Mouse (Mus musculus) neural tube, embryonic 15.5 days (tissue): ENCODE data around the gene Olfr391-ps. TPM values are rescaled to one million over a fixed set of nuclear protein-coding genes. Genes with fewer than 3 reads are reported as not detected.

Experiments used
- ATAC-seq: fragments of 200-750 bp; cut with Nextera tagmentation; 2 replicates; pipeline ENCODE4 v1.8.0; 2017; ENCODE audit warnings: mild to moderate bottlenecking, moderate TSS enrichment, moderate library complexity; ENCODE audit not compliant: low FRiP score
- H3K27ac ChIP-seq: fragments of 300-500 bp; sonication (generic); replicated peaks from 2 replicates; pipeline ENCODE4 v1.5.1; 2015; ENCODE audit warnings: mild to moderate bottlenecking, inconsistent platforms
- H3K27me3 ChIP-seq: fragments of 300-500 bp; sonication (generic); replicated peaks from 2 replicates; pipeline ENCODE4 v1.6.1; 2015; ENCODE audit warnings: inconsistent platforms
- H3K36me3 ChIP-seq: fragments of 300-500 bp; sonication (generic); 2 replicates; pipeline ENCODE4 v1.6.1; 2015; ENCODE audit warnings: inconsistent platforms
- H3K4me1 ChIP-seq: fragments of 300-500 bp; sonication (generic); 2 replicates; pipeline ENCODE4 v1.6.1; 2015; ENCODE audit warnings: inconsistent platforms
- H3K4me2 ChIP-seq: fragments of 300-500 bp; sonication (generic); 2 replicates; pipeline ENCODE4 v1.6.1; 2015; ENCODE audit warnings: inconsistent platforms, mild to moderate bottlenecking, moderate library complexity
- H3K4me3 ChIP-seq: fragments of 300-500 bp; sonication (generic); replicated peaks from 2 replicates; pipeline ENCODE4 v1.5.1; 2015; ENCODE audit warnings: mild to moderate bottlenecking, inconsistent platforms
- H3K9ac ChIP-seq: fragments of 300-500 bp; sonication (generic); replicated peaks from 2 replicates; pipeline ENCODE4 v1.6.1; 2015; ENCODE audit warnings: mild to moderate bottlenecking, inconsistent platforms
- H3K9me3 ChIP-seq: fragments of 300-500 bp; sonication (generic); replicated peaks from 2 replicates; pipeline ENCODE4 v1.6.1; 2016; ENCODE audit warnings: inconsistent platforms
- WGBS: fragments of 180-500 bp; shearing (Covaris S2); methylation state at CpG from one replicate; pipeline ENCODE4 v1.1.7; 2015; ENCODE audit warnings: mixed read lengths; 5-methylcytosine and 5-hydroxymethylcytosine counted together
- polyA plus RNA-seq: library from polyadenylated mRNA; unstranded; fragments of >200 nt; fragmentation: Nextera tagmentation; extraction: Ambion mirVana; gene quantifications from 2 replicates; pipeline ENCODE4 v1.2.1, GENCODE M21; 2015

The Olfr391-ps gene
- polyA plus RNA-seq, result not detected in 2 replicates

DNA sequence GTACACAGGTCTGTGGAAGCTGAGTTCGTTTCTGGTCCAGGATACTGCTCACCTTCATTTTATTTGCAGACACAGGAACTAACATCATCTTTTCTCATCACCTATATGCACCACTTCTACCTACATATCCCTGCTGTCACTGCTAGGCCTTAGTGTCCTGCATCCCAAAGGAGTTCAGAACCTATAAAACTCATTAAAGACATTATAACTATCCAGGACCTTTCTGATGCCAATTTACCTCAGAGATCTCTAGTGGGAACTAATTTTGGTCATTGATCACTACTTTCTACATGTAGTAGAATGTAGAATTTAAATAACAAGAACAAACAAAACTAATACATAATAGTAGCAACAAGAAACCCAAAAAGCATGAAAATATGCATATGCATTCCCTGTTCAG, at the start of gene Olfr391-ps:
Olfr391-ps (minus strand) TSS at position 101 of the 400 bp plus-strand sequence.
- Histone ChIP-seq H3K27ac (no peak within 1 kb of the TSS), H3K9me3 (no peaks in the 10 kb centered on the region; the same call in 1 of the 2 replicates), H3K4me1 (no peaks in the 10 kb centered on the region), H3K9ac (no peak within 1 kb of the TSS), H3K27me3 (no peaks in the 10 kb centered on the region), H3K36me3 (no peaks in the 10 kb centered on the region), H3K4me3 (no peak within 1 kb of the TSS), H3K4me2 (no peak within 1 kb of the TSS)
- WGBS, result 24% methylated on average over 1 of the region's 1 CpGs
- ATAC-seq, result no peak

DNA sequence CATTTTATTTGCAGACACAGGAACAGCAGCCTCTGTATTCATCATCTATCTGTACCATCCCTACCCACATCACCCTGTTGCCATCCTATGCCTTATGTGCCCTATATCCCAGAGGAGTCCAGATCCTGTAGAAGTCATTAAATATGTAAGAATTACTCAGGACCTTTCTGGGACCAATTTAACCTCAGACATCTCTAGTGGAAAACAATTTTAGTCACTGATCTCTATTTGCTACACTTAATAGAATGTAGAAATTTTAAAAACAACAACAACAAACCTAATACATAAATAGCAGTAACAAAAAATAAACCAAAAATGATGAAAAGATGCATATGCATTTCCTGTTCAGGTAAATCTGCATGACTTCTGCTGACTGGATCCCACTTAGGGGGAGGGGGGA, 48.5 kb upstream of the Olfr391-ps start, which contains the start of gene Olfr393:
Olfr393 (minus strand) TSS at position 101 of the 400 bp plus-strand sequence.
- no peak within 1 kb of the TSS for H3K4me2 ChIP-seq
- H3K9ac ChIP-seq, result no peak within 1 kb of the TSS
- ATAC-seq, result no peak
- no peaks in the 10 kb centered on the region for H3K27me3 ChIP-seq
- H3K4me1 ChIP-seq, result no peaks in the 10 kb centered on the region
- no peak within 1 kb of the TSS for H3K4me3 ChIP-seq
- H3K27ac ChIP-seq, result no peak within 1 kb of the TSS
- 0 out of 2 replicates have a peak, but pooled peaks cover 6% of the 10 kb centered on the region for H3K9me3 ChIP-seq
- H3K36me3 ChIP-seq, result no peaks in the 10 kb centered on the region

DNA sequence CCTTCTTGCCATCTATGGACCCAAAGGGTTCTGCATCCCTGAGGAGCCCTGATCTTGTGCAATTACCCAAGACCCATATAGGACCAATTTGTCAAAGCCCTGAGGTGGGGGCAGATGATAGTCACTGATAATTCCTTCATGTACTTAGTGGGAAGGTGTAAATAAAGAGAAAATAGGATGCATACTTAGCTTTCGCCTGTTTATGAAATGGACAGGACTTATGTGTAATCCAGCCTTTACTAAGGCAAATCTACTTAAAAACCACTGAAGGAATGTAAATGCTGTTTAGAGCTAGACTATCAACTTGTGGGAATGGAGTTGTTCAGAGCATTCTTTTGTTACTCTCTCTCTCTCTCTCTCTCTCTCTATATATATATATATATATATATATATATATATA, 14.1 kb upstream of the Olfr391-ps start, which contains the start of gene Olfr392:
Olfr392 (minus strand) TSS at position 101 of the 400 bp plus-strand sequence.
- Histone ChIP-seq H3K27ac (no peak within 1 kb of the TSS), H3K4me1 (no peaks in the 10 kb centered on the region), H3K36me3 (no peaks in the 10 kb centered on the region), H3K27me3 (no peaks in the 10 kb centered on the region), H3K4me3 (no peak within 1 kb of the TSS), H3K4me2 (no peak within 1 kb of the TSS), H3K9ac (no peak within 1 kb of the TSS), H3K9me3 (peaks cover 3% of the 10 kb centered on the region)
- WGBS, result 89% methylated on average over 1 of the region's 1 CpGs
- no peak for ATAC-seq

DNA sequence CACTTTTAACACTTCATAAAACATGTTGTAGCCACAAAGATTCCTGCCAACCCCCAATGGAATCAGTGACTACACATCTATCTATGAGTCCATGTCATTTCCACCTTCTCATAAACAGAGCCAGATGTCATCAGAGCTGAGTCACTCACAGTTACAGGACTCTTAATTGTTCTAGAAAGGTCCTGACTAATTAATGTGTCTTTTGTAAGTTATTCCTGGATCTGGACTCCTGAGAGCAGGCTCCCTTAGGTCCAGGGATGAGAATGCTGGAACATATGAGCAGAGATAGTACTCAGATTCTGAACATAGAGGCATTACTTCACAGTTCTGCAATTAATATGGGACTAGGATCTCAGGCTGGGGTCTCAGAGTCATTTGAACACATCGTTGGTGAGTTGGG, 20.2 kb downstream of the Olfr391-ps start, which contains the start of gene Olfr390:
Olfr390 (plus strand) TSS at position 301 of the 400 bp plus-strand sequence.
- WGBS, result 81% methylated on average over 1 of the region's 1 CpGs
- Histone ChIP-seq H3K36me3 (no peaks in the 10 kb centered on the region), H3K9me3 (peaks cover 9% of the 10 kb centered on the region; the same call in 1 of the 2 replicates), H3K27ac (no peak within 1 kb of the TSS), H3K4me1 (no peaks in the 10 kb centered on the region), H3K4me3 (no peak within 1 kb of the TSS), H3K27me3 (no peaks in the 10 kb centered on the region), H3K9ac (no peak within 1 kb of the TSS), H3K4me2 (no peak within 1 kb of the TSS)
- no peak for ATAC-seq

DNA sequence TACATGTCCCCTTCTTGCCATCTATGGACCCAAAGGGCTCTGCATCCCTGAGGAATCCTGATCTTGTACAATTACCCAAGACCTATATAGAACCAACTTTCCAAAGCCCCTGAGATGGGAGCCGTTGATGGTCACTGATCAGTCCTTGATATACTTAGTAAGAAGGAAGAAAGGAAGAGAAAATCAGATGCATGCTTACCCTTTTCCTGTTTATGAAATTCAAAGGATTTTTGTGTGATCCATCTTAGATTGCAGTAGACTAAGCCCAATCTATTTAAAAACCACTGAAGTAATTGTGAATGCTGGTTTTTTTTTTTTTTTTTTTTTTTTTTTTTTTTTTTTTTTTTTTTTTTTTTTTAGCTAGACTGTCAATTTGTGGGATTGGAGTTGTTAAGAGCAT, 22.2 kb downstream of the Olfr391-ps start, which contains the start of gene Olfr389:
Olfr389 (minus strand) TSS at position 101 of the 400 bp plus-strand sequence.
- no peaks in the 10 kb centered on the region for H3K27me3 ChIP-seq
- peaks cover 9% of the 10 kb centered on the region; the same call in 1 of the 2 replicates for H3K9me3 ChIP-seq
- H3K27ac ChIP-seq, result no peak within 1 kb of the TSS
- H3K9ac ChIP-seq, result no peak within 1 kb of the TSS
- no peak for ATAC-seq
- 96% methylated on average over 1 of the region's 1 CpGs for WGBS
- no peak within 1 kb of the TSS for H3K4me3 ChIP-seq
- no peaks in the 10 kb centered on the region for H3K4me1 ChIP-seq
- H3K36me3 ChIP-seq, result no peaks in the 10 kb centered on the region
- H3K4me2 ChIP-seq, result no peak within 1 kb of the TSS

DNA sequence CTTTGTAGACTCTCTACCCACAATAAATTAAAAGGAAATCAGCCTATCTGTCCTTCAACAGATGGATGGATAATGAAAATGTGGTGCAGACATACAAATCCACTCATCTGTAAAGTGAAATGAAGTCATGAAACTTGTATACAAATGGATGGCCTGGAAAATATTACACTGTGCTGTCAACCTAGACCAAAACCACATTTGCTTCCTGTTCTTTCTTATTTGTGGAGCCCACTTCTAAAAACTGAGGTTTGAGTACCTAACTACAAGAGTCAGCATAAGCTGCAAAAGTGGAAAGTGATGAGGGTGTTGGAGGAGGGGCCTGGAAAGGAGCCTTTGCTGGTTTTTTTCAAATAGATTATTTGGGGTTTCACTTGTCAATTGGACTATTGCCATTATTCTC, 43.7 kb downstream of the Olfr391-ps start:
- no peaks in the 10 kb centered on the region for H3K36me3 ChIP-seq
- no peak overlapping the region for H3K4me3 ChIP-seq
- no peaks in the 10 kb centered on the region for H3K27me3 ChIP-seq
- no peak overlapping the region for H3K9ac ChIP-seq
- no peak overlapping the region for H3K27ac ChIP-seq
- H3K9me3 ChIP-seq, result peaks cover 3% of the 10 kb centered on the region
- no peaks in the 10 kb centered on the region for H3K4me1 ChIP-seq
- no peak for ATAC-seq
- H3K4me2 ChIP-seq, result no peak overlapping the region

Other genes starting within 250 kb of the Olfr391-ps start
- not detected in 2 replicates for gene Olfr385, start 210.0 kb downstream of the Olfr391-ps start, polyA plus RNA-seq
- gene Olfr384, start 204.5 kb downstream of the Olfr391-ps start, polyA plus RNA-seq, result not detected in 2 replicates
- not detected in 2 replicates for gene Zfp735, start 114.3 kb downstream of the Olfr391-ps start, polyA plus RNA-seq
- not detected in 2 replicates for gene Olfr389, start 22.3 kb downstream of the Olfr391-ps start, polyA plus RNA-seq
- not detected in 2 replicates for gene Olfr390, start 20.1 kb downstream of the Olfr391-ps start, polyA plus RNA-seq
- not detected in 2 replicates for gene Olfr392, start 14.0 kb upstream of the Olfr391-ps start, polyA plus RNA-seq
- gene Olfr393, start 48.4 kb upstream of the Olfr391-ps start, polyA plus RNA-seq, result not detected in 2 replicates
- not detected in 2 replicates for gene Olfr394, start 87.7 kb upstream of the Olfr391-ps start, polyA plus RNA-seq
- gene Olfr395, start 106.2 kb upstream of the Olfr391-ps start, polyA plus RNA-seq, result not detected in 2 replicates
- gene Olfr23, start 133.6 kb upstream of the Olfr391-ps start, polyA plus RNA-seq, result not detected in 2 replicates
- gene Olfr397, start 157.8 kb upstream of the Olfr391-ps start, polyA plus RNA-seq, result not detected in 2 replicates
- not detected in 2 replicates for gene Olfr398, start 187.4 kb upstream of the Olfr391-ps start, polyA plus RNA-seq